Mouse (Mus musculus) kidney, postnatal 36 days (tissue): ENCODE results near the gene Pde8b.

Experiments
- DNase-seq, 2 experiments: peaks; one replicate each; pipeline ENCODE4 v3.0.0; 2021 to 2022; ENCODE audit warnings: mixed read lengths in 2 of 2

Pde8b gene

DNA sequence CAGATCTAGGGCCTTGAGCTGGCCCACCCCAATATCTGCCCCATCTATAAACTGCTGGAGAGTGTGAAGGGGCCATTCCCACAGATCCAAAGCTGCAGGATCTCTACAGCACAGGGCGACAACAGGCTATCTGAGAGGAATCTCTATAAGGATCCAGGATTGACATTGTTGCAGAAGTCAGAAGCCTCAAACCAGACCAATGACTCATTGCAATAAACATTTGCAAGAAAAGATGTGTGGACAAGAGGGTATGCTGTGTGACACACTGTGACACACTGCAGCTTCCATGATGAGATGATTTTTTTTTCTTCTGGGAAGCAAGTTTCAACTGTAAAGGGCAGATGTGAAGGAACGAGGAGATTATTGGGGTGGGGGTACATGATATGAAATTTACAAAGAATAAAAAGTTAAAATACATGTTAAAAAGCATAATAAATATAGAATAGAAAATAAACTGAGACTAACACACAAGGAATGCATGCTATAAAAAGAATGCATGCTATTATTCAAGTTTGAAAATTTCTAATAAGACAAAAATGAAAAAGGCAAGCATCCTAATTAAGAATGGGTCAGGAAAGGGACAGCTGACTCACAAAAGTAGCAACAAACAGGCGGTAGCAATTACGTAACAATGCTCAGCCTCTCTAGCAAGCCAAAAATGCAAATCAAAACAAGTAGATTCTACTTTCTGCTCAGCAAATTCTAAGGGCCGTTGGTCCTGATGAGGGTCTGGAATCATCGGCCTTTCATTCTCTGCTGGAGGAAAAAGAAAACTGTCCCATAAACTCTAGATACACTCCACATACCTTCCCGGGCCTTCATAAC is 114.6 kb downstream of the Pde8b start:
- DNase-seq: peak in 1 of 2 experiments; percentile 42

DNA sequence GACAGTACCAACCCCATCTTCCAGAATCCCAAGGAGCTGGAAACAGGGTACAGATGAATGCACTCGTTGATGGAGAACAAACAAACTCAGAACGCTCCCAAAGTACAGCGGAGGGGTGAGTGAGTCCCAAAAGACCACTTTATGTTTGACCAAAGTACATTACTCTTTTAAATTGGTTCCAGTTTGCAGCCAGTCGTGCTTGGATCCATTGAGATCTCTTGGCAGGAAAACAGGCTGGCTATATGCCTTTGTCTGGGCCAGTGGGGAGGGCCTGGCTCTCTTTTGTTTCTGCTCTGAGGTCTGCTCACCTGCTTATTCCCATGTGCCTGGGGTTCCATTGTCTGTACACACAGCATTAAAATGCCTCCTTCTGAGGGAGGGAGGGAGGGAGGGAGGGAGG is 118.3 kb downstream of the Pde8b start:
- DNase-seq: no peak

DNA sequence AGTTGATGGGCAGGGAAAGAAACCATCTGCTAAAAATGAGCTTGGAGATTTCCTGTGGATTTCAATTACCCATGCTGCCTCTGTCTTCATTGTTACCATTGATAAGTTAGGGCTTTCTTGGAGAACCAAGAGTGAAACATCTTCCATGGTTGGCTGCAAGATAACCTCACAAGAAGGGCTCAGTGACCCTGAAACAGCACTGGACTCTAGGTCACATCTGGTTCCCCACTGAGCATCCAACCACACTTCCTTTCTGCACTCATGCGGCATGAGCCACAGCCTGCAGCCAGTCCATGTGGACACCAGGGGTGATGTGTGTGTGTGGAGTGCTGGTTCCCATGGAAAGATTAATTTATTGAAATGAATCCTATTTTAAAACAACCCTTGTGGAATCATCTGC is 119.1 kb downstream of the Pde8b start:
- DNase-seq: peak in 1 of 2 experiments; percentile 17

DNA sequence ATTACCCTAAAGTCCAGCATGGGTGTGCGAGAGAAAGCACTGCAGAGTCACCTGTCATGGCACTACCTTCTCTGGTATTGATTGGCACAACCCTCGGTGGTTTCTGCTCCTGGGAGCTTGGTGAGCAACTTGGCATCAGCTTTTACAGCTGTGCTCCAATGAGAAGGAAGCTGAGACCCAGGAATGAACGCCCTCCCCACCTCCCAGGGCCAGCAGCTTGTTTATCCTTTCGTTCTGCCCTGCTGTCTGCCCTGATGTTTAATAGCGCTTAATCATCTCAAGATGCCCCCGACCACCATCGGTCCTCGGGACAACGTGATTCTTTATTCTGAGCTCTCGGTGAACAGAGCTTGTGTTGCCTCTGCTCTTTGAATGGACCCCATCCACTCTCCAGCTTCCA is 122.8 kb downstream of the Pde8b start:
- no peak for DNase-seq

DNA sequence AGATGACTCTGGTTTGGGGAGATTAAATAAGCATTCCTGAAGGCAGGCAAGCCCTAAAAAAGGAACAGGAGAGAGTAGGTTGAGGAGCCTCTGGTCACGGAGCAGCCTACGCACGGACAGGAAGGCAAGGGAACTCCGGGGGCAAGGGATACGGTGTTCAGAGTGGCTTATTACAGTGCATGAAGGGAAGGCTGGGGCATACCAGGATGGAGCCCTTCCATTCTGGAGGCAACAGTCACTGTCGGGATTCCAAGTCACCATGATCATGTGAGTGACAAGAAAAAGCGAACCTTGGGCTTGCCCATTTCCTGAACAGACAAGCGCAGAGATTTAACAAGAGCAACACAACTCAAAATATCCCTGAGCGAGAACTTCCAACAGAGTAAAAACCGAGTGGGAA is 123.3 kb downstream of the Pde8b start:
- no peak for DNase-seq

DNA sequence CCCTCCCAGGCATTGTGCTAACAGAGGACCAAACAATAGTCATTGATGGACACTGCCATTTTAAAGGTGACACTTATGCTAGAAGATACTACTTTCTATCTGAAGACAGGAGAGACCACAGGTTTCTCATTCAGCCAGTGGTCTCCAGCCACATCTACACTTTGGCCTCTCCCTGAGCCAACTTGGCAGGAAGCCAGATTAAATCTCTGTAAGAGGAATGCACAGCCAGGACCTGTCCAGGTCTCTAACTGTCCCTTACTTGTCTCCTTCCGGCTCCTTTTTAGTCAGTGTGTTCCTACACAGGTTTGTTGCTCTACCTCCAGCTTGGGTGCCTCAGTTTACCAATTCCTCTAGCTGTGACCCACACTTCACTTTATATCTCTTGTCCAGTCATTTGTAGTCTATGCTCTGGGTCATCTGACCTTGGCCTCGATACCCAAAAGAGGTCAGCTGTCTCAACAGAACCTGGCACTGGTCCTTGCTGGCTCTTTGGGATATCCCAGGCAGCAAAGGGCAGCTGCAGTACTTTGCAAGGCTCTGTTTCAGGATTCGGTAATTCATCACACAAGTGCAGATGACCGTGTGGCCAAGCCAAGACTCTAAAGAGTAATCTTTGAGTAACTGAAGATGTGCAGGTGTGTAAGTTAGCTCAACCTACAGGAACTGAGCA is 124.5 kb downstream of the Pde8b start:
- peak; percentile 24 to 34 for DNase-seq

DNA sequence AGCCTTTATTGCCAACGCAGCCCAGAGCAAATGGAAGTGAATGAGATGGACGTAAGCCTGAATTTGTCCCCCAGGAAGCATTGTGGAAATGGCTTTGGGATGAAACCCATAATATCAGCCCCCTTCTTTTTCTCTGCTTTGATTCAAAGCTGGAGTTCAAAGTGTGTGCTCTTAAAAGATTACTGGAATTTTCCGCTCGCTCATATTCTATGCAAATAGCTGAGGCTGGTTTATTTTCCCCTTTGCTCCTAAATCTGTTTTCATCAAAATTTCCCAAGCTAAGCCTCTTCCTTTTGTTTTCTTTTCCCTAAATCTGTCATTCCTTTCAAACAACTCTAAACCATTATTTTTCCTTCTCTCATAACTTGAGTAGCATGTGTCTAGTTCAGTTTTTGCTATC is 129.6 kb downstream of the Pde8b start:
- DNase-seq: no peak

DNA sequence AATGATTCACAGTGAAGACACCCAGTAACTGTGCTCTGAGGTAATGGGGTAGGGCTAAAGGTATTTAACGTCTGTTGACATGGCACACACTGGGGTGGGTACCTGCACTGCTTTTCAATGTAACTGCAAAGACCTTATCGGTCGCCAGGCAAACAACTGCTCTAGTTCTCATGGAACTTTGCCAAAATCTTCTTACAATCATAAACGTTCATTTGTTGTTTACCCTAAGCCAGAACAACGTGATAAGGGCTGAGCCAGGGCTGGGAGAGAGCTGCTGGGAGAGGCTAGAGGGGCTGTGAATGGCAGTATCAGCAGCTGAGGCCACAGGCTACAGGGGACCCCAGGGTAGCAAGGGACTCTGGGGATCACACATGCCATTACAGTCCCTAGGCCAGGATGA is 136.4 kb downstream of the Pde8b start:
- no peak for DNase-seq

DNA sequence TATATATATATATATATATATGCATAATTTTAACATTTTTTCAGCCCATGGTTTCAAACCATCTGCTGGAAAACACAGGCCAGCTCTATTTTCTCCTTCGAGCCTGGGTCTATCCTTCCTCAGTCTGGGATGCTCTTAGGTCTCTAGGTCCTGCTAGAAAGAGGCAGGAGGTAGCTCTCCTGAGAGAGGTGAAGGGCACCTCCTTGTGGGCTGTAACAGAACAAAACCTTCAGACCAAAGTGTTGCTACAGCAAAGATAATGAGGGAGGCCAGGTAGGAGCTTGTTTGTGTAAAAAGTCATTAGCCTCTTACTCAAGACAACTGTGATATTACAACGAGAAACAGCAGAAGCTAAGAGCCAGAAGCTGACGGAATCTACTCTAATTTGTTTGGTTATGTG is 140.6 kb downstream of the Pde8b start:
- peak in 1 of 2 experiments; percentile 26 for DNase-seq

DNA sequence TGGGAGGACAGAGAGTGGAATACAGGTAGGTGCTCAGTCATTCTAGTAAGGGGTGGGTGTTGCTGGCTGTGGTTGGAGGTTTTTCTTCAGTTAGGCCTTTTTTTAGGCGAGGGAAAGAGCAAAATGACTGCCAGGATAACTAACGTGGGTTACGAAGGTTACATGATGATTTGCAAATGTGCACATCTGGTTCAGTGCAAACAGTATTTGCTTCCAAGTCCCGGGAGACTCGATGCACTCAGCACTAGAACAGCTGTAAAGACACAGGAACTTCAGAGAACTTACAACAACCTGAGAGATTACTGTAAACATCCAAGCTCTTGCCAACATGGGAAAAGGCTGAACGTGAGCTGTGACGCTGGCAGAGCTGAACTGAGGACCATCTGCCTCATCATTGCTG is 142.1 kb downstream of the Pde8b start:
- DNase-seq: no peak

DNA sequence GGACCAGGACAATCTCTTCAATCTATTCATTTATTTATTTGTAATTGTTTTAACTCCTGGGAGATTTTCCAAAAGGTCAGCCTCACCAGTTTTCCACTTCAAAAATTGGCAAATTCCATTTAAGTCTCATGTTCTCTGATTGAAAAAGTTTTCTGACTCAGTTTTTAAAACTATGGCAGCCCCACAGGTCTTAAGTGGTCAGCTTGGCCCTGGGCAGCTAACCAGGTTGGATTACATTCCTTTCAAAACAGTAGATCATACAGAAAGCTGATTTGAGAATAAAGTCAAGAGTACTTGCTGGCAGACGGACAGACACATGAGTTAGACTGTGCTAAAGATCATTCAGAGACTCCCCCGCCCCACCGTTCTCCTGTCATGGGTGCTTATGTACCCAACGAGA is 145.3 kb downstream of the Pde8b start:
- no peak for DNase-seq

DNA sequence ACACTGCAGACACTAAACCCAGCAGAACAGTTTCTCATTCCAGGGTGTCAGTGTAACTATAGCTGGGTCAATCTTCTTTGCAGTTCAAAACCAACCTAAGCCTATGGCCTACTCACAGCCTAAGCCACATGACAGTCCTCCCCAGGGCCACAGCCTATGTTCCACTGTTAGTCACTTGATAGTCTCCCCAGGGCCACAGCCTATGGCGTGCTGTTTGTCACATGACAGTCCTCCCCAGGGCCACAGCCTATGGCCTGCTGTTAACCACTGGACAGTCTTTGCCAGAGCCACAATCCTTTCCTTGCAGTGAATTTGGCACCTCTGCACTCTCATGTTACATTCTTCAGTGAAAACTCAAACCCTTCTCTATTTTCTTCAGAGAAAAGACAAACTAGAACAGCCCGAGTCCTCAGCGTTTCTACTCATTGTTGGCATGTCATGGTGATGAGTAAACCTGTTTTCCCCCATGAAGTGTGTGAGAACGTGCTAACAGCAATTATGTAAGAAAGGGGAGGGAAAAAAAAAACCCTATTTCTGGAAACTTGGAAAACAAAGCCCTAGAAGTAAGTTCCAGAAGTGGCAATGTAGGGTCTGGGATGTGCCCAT is 147.0 kb downstream of the Pde8b start:
- no peak for DNase-seq

DNA sequence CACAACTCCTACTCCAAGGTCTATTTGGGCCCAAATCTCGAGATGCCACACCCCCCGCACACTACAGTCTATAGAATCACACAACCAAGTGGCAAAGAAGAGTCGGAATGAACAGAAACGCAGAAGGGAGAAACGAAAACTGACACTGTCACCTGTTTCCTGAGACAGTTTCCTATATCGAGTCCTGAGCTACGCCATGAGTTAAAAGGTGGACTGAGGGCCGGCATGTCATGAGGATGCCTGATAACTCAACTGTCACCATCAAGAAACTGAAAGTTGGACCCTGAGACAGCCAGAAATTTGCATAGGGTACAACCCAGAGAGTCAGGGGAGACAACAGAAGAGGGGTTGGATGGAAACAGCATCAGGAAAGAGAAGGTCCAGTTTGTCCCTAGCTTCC is 148.8 kb downstream of the Pde8b start:
- no peak for DNase-seq

DNA sequence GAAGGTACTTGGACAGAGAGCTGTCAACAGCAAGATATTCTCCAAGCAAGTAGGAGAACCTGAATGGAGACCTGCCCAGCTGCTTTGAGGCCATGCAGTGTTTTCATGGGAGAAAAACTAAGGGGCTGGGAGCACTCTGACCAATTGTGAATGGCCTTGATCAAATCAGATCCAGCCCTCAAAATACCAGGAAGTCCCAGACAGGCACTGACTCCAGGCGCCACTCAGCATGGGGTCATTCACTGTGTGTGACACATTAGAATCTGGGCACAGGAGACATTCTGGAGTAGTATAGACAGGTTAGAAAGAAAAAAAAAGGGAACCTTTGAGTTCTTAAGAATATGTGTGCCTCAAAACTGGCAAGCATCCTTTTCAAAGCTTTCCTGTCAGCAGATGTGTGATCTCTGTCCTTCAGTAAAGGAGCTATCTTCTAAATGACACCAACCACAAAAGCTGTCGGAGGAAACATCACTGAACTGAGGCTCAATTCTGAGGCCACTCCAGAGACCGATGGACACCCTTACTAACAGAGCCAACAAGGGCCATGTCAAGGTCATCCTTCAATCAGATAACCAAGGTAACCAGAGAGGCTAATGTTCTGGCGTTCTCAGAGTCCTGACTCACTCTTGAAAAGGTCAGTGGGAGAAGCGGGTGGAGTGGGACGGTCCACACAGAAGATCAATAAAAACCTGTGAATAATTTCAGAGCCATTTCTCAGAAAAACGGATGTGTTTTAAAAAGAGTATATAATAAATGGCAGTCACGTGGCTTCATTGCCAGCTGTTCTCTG is 151.0 kb downstream of the Pde8b start:
- DNase-seq: peak in 1 of 2 experiments; percentile 8

DNA sequence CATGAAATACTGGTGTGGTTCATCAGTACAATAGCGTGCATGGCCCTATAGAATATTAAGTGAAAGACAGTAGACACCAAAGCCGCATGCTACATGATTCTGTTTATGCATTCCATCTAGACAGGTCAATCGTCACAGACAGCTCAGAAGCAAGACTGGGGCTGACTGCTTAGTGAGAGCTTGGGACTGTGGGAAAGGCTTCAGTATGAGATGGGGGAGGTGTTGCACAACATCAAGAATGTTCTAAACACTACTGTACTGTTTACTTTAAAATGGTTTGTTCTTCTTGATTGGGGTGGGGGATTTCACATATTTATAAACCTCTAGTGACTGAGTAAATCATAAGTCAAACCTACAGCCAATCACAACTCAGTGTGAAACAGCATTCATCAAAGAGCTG is 153.5 kb downstream of the Pde8b start:
- no peak for DNase-seq

DNA sequence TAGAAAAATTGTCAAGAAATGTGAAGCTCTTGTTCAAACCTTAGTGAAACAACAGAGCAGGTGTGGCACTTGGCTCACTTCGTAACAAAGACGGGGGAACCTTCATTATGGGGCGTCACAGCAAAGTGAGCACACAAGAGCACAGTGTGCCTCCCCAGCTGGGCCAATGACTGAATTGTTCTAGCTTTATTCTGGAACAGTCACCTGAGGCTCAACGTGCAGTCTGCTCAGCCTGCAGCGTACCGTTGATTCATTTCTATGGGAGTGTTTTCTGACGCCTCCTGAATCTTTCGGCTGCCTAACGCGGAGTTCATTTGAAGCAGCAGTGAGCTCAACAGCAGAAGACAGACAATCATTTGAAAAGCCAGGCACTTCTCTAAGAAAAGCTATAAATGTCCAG is 154.3 kb downstream of the Pde8b start:
- no peak for DNase-seq

DNA sequence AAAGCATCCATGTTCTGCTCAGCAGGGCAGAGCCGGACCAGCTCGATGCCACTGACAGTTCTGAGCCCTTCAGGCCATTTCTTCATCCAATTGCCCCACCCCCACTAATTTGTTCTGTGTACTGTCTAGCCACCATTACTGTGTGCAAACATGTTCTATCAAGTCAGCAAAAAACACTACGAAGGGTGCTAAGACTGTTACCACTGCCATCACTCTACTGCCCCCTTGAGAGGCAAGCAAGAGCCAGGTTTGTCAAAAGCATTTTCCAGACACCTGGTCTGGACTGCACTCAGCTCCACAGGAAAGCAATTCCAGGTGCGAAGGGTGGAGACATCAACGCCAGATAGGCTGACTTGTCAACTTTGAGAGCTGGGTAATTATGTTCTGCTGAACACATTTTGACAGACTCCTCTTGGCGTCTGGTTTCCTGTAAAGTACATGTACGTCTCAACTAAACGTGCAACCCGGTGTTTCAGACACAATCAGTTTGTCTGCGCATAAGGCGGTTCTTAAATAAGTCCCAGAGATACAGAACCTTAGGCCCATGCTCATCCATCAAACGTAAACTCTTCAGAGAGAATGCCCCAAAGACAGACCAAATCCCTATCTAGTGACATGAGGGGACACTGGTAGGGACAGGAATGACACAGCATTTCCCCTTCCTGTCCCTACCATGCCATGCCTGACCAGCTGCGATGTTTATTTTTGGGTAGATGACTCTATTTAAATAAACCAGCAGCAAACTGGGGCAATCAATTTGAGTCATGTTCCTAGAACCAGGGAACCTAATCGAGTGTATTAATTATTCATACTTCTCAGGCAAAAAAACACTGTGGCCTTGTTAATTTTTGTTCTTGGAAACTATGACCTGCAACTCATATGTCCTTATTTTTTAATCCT is 158.3 kb downstream of the Pde8b start:
- DNase-seq: no peak

DNA sequence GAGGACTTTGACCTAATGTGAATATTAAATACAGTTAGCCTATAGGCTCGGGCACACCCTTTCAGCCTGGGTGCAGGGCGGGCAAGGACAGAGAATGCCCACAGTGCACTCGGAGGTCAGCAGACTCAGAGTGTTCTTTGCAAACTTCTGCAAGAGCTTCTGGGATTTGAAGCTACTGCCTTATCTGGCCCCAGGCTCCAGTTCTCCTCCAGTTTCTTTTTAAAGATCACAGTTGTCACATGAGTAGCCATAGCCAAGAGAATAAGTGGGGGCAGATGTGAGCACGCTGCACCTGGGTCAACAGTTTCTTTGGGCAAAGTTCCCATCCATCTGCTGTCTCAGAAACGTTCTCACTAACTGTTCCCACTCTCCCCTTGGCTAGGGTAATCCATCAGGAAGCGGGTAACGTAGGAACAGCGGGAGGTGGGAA is 162.8 kb downstream of the Pde8b start:
- DNase-seq: no peak

DNA sequence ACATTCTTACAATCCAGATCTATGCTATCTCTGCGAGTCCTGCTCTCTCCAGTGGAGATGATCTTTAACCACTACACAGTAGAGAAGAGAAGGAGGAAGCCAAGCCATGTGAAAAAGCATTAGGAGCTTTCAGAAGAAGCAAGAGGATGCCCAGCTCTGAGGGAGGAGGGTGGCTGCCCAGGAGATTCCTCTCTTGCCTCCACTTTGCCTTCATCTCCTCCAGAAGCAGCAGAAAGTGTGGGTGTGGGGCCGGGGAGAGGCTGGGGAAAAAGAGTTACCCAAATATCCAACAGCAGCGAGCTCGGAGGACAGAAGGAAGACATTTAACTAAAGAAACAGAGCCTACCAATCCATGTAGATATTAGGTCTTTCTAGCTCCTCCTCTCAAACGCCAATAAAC is 164.1 kb downstream of the Pde8b start:
- no peak for DNase-seq

DNA sequence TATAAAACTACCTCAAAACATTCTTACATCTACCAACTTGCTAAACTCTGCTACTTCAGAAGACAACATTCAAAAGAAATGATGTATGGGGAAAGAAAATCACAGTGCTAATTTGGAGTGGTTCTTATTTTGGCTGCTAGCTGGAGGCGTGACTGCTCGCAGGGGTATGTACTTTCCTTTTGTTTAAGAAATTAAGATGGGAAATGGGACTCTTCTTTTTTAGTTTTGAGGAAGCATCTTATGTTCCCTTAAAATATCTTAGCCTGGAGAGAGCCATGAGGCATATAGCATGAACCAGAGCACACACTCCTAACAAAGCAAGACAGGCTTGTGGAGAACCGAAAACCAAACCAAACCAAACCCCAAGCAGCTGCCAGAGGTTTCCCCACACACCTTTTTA is 167.5 kb downstream of the Pde8b start:
- no peak for DNase-seq

DNA sequence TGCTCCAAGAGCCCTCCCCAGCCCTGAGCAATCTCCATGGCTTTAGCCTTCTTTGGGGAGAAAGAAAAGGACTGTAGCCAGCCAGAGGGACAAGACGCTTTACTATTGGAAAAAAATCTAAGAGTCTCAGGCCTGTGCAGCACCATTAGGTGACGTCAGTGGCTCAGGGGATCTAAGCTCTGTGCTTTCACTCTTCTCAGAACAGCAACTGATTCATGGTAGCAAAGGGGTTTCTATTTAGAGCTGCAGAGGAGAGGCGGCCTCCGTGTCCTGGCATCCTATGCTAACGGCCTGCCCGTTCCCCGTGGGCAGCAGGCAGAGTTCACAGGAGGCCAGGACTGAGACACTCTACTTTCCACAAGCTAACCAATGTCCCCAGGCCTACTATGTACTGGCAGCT is 169.1 kb downstream of the Pde8b start:
- no peak for DNase-seq

DNA sequence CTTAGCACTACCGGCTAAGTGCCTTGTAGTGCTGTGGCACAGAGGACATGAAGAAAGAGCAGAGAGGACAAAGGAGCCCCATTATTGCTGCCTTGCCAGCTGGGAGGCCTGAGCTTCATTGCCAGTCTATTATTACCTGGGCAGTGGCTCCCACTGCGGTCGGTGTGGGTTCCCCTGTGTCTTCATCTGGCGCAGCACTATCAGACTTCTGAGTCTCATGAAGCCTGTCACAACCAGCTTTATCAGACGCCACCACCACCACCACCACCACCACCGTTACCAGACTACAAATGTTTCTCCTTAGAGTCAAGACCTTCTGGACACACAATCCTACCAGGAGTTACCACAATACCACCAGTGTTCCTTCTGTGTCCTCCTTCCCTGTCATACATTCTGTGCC is 171.6 kb downstream of the Pde8b start:
- DNase-seq: no peak
